Mouse (Mus musculus) olfactory bulb, adult 2 months (tissue): ENCODE results near the gene Srrt.

Experiments
- CTCF ChIP-seq: fragments of 200-500 bp; IDR thresholded peaks from 2 replicates; pipeline ENCODE4 v1.5.1; 2012; ENCODE audit warnings: low read depth, mild to moderate bottlenecking, low read length, moderate library complexity; ENCODE audit not compliant: insufficient read depth
- POLR2A ChIP-seq: fragments of 200-500 bp; IDR thresholded peaks from 2 replicates; pipeline ENCODE4 v1.6.1; 2012; ENCODE audit warnings: mild to moderate bottlenecking, low read depth, low read length, moderate library complexity; ENCODE audit not compliant: insufficient read depth

DNA sequence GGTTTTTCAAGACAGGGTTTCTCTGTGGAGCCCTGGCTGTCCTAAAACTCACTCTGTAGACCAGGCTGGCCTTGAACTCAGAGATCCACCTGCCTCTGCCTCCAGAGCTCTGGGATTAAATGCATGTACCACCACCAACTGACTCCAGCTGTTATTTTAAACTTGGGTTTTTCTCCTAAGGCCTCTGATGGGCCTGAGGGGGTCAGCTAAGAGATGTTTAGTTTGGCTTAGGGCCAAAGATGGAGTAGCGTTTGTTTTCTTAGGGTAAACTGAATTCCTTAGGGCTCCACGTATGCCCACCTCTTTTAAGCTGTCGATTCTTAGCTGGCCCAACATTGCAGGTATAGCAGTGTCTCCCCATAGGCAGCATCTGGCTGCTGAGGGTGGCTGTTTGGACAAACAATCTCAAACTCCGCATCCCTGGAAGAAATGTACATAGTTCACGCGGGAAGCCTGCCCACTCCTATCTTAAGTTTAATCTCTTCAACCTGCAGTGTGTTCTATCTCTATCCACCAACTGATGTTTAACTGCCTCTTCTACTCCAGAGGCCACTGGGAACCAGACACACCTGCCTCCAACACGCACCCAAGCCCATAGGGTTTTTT, 35.0 kb upstream of the Srrt start:
- TF ChIP-seq CTCF: no peak
- no peak for TF ChIP-seq POLR2A
